Mouse (Mus musculus): Measurements from ENCODE around the gene Gfi1b. TPM values are rescaled to one million over a fixed set of nuclear protein-coding genes. Genes with fewer than 3 reads are reported as not detected.

Gene Gfi1b
- polyA plus RNA-seq, 1 experiment: 1.8 TPM

DNA sequence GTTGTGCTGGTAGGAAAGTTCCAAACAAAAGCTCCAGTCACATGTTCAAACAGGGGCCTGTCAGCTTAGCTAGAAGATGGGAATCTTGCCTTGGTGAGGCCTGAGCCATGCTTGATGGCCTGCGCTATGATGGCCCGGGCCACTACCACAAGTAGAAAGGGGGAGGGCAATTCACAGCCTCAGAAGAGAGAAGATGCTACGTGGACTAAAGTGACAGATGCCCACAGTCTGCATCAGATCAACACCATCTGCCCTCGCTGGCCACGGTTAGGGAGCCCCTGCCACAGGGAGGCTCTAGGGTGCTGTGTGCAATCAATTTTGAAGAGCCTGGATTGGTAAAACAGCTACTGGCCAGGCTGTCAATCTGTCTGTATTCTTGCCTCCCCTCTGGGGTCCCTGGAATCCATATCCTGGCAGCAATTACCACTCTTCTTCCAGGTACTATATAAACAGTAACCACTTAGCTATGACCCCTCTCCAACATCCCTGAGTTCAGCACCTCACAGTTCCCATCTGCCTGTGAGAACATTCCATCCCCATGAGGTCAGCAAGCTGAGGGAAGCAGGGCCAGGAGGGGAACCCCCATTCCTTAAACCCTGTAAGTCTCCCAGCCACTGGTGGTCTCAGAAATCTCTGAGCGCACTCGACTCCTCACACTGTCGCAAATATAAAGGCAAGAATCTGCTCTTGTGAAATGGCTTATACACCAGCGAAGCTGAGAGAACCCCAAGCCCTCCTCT lies 15.5 kb upstream of the Gfi1b start:
- Histone ChIP-seq H3K4me3 (ENCODE audit: low read depth, low read length) (no peak overlapping the region), H3K36me3 (ENCODE audit: control insufficient read depth, insufficient read depth, low read length) (no peaks in the 10 kb centered on the region), H3K4me1 (ENCODE audit: control insufficient read depth, insufficient read depth, insufficient read length, low read length) (peaks cover 7% of the 10 kb centered on the region; the same call in 1 of the 2 replicates), H3K27ac (ENCODE audit: insufficient read depth, low read depth, low read length) (no peak overlapping the region), H3K27me3 (ENCODE audit: control insufficient read depth, insufficient read depth, low read length) (no peaks in the 10 kb centered on the region)
- WGBS: 81% methylated on average over 9 of the region's 9 CpGs
- no peak for TF ChIP-seq POLR2A (IDR thresholded peaks at IDR 0.05; ENCODE audit: low read depth, low read length)
- no peak for TF ChIP-seq CTCF (IDR thresholded peaks at IDR 0.05; ENCODE audit: extremely low read depth, insufficient read length, insufficient replicate concordance, low read depth, low read length)

DNA sequence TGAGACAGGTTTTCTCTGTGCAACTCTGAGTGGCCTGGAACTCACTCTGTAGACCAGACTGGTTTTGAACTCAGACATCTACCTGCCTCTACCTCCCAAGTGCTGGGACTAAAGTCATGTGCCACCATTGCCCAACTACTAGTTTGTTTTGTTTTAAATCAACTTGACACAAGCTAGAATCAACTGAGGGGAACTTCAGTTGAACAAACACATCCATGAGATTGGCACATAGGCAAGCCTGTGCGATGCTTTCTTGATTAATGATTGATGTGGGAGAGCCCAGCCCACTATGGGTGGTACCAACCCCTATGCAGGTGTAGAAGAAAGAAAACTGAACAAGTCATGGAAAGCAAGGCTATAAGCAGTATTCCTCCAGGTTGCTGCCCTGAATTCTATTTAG lies 13.4 kb upstream of the Gfi1b start:
- H3K27ac ChIP-seq (ENCODE audit: insufficient read depth, low read depth, low read length): no peak overlapping the region
- TF ChIP-seq CTCF (IDR thresholded peaks at IDR 0.05; ENCODE audit: extremely low read depth, insufficient read length, insufficient replicate concordance, low read depth, low read length) (no peak), POLR2A (IDR thresholded peaks at IDR 0.05; ENCODE audit: low read depth, low read length) (no peak)
- peaks cover 15% of the 10 kb centered on the region; the same call in 1 of the 2 replicates for H3K4me1 ChIP-seq (ENCODE audit: control insufficient read depth, insufficient read depth, insufficient read length, low read length)
- no peaks in the 10 kb centered on the region for H3K36me3 ChIP-seq (ENCODE audit: control insufficient read depth, insufficient read depth, low read length)
- H3K4me3 ChIP-seq (ENCODE audit: low read depth, low read length): no peak overlapping the region
- H3K27me3 ChIP-seq (ENCODE audit: control insufficient read depth, insufficient read depth, low read length): no peaks in the 10 kb centered on the region
- 26% methylated on average over 1 of the region's 1 CpGs for WGBS

DNA sequence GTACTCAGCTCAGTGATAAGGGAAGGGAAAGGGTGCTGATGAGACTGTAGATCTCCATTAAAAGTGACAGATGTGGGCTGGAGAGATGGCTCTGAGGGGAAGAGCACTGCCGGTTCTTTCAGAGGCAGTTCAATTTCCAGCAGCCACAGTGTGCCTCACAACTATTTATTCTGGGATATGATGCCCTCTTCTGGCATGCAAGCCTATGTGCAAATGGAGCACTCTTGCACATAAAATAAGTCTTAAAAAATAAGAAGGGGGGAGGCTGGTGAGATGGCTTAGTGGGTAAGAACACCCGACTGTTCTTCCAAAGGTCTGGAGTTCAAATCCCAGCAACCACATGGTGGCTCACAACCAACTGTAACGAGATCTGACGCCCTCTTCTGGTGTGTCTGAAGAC lies 11.4 kb upstream of the Gfi1b start:
- peak overlapping the region; percentile 90 for H3K27ac ChIP-seq (ENCODE audit: insufficient read depth, low read depth, low read length)
- H3K27me3 ChIP-seq (ENCODE audit: control insufficient read depth, insufficient read depth, low read length): no peaks in the 10 kb centered on the region
- no peaks in the 10 kb centered on the region for H3K36me3 ChIP-seq (ENCODE audit: control insufficient read depth, insufficient read depth, low read length)
- peaks cover 27% of the 10 kb centered on the region; the same call in 1 of the 2 replicates for H3K4me1 ChIP-seq (ENCODE audit: control insufficient read depth, insufficient read depth, insufficient read length, low read length)
- no peak overlapping the region for H3K4me3 ChIP-seq (ENCODE audit: low read depth, low read length)
- TF ChIP-seq POLR2A (IDR thresholded peaks at IDR 0.05; ENCODE audit: low read depth, low read length) (no peak), CTCF (IDR thresholded peaks at IDR 0.05; ENCODE audit: extremely low read depth, insufficient read length, insufficient replicate concordance, low read depth, low read length) (no peak)
- 31% methylated on average over 4 of the region's 4 CpGs for WGBS

DNA sequence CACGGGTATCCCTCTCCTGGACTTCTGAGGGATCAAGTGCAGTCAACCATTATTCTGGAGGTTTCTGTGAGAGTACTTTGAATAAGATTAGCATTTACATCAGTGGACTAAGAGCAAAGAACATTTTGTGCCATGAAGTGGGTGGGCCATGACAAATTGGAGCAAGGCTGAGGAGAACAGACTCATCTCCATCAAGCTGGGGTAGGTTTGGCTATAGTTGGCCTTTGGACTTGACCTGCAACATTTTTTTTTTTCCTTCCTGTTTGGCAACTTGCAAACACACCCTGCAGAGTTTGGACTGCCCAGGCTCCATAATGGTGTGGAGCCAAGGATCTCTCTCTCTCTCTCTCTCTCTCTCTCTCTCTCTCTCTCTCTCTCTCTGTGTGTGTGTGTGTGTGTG lies 10.8 kb upstream of the Gfi1b start:
- 45% methylated on average over 1 of the region's 1 CpGs for WGBS

DNA sequence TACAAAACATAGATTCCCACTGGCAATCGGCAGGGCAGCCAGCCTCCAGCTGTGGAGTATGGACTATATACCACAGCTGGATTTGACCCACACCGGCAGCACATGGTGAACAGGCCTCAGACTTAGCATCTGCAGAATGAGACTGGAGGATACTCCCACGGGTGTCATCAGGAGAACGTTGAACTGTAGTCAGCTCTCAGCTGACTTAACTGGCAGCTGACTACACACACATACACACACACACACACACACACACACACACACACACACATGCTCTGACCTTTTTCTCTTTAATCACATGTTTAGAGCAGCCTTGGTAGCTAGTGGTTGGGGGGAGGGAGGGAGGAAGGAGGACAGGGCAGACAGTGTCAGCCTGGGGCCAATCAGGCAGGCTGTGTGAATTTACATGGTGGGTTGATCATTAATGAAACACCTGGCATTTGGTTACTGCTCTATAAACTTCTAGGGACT lies 8.2 kb upstream of the Gfi1b start:
- TF ChIP-seq POLR2A (IDR thresholded peaks at IDR 0.05; ENCODE audit: low read depth, low read length): no peak
- TF ChIP-seq CTCF (IDR thresholded peaks at IDR 0.05; ENCODE audit: extremely low read depth, insufficient read length, insufficient replicate concordance, low read depth, low read length): no peak
- Histone ChIP-seq H3K27me3 (ENCODE audit: control insufficient read depth, insufficient read depth, low read length) (no peaks in the 10 kb centered on the region), H3K4me1 (ENCODE audit: control insufficient read depth, insufficient read depth, insufficient read length, low read length) (peaks cover 27% of the 10 kb centered on the region; the same call in 1 of the 2 replicates), H3K27ac (ENCODE audit: insufficient read depth, low read depth, low read length) (peak overlapping the region; percentile 96), H3K4me3 (ENCODE audit: low read depth, low read length) (no peak overlapping the region), H3K36me3 (ENCODE audit: control insufficient read depth, insufficient read depth, low read length) (no peaks in the 10 kb centered on the region)
- 9% methylated on average over 4 of the region's 4 CpGs for WGBS

More for the DNA sequence above, 10.8 kb upstream of the Gfi1b start:
- Histone ChIP-seq H3K27me3 (ENCODE audit: control insufficient read depth, insufficient read depth, low read length) (no peaks in the 10 kb centered on the region), H3K36me3 (ENCODE audit: control insufficient read depth, insufficient read depth, low read length) (no peaks in the 10 kb centered on the region), H3K4me3 (ENCODE audit: low read depth, low read length) (no peak overlapping the region), H3K4me1 (ENCODE audit: control insufficient read depth, insufficient read depth, insufficient read length, low read length) (peaks cover 27% of the 10 kb centered on the region; the same call in 1 of the 2 replicates), H3K27ac (ENCODE audit: insufficient read depth, low read depth, low read length) (peak overlapping the region; percentile 90)
- TF ChIP-seq CTCF (IDR thresholded peaks at IDR 0.05; ENCODE audit: extremely low read depth, insufficient read length, insufficient replicate concordance, low read depth, low read length) (no peak), POLR2A (IDR thresholded peaks at IDR 0.05; ENCODE audit: low read depth, low read length) (no peak)

DNA sequence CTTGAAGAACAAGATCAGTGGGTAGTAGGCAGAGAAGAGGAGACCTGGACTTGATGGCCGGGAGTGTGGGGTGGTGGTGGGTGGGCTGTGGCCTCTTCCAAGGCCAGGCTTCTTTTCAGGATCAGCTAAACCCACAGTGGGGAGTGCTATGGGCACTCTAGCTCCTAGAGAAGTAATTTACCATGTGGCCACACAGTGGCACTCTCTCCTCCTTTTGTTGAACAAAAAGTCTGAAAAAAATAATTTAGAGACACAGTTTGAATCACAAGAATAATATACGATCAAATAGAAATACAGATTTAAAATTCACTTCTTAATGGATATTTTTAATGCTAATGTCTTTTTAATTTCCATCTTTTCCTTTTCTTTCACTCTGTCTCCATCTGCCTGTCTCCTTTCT lies 6.3 kb upstream of the Gfi1b start:
- Histone ChIP-seq H3K4me3 (ENCODE audit: low read depth, low read length) (no peak overlapping the region), H3K27ac (ENCODE audit: insufficient read depth, low read depth, low read length) (no peak overlapping the region), H3K36me3 (ENCODE audit: control insufficient read depth, insufficient read depth, low read length) (no peaks in the 10 kb centered on the region), H3K4me1 (ENCODE audit: control insufficient read depth, insufficient read depth, insufficient read length, low read length) (peaks cover 25% of the 10 kb centered on the region; the same call in 1 of the 2 replicates), H3K27me3 (ENCODE audit: control insufficient read depth, insufficient read depth, low read length) (no peaks in the 10 kb centered on the region)
- WGBS: 63% methylated on average over 2 of the region's 2 CpGs
- TF ChIP-seq POLR2A (IDR thresholded peaks at IDR 0.05; ENCODE audit: low read depth, low read length): no peak
- no peak for TF ChIP-seq CTCF (IDR thresholded peaks at IDR 0.05; ENCODE audit: extremely low read depth, insufficient read length, insufficient replicate concordance, low read depth, low read length)

DNA sequence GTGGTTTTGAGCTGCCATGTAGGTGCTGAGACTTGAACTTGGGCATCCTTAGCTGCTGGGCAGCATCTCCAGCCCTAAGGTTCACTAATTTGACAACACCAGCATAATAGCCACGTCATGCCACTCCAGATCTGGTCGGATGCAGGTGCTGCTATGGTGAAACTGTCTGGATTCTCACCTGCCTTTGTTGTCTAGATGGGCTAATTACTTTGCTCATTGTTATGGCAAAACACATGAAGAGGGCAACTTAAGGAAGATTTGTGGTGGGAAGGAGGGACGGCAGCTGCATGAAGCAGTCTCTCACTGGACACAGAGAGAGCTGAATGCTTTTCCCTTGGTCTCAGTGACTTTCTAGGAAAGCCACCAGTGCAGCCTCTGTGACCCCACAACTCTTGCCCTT lies 4.3 kb upstream of the Gfi1b start:
- Histone ChIP-seq H3K27ac (ENCODE audit: insufficient read depth, low read depth, low read length) (no peak overlapping the region), H3K27me3 (ENCODE audit: control insufficient read depth, insufficient read depth, low read length) (peaks cover 7% of the 10 kb centered on the region; the same call in 1 of the 2 replicates), H3K36me3 (ENCODE audit: control insufficient read depth, insufficient read depth, low read length) (no peaks in the 10 kb centered on the region), H3K4me3 (ENCODE audit: low read depth, low read length) (no peak overlapping the region), H3K4me1 (ENCODE audit: control insufficient read depth, insufficient read depth, insufficient read length, low read length) (peaks cover 21% of the 10 kb centered on the region)
- 71% methylated on average over 3 of the region's 3 CpGs for WGBS
- TF ChIP-seq CTCF (IDR thresholded peaks at IDR 0.05; ENCODE audit: extremely low read depth, insufficient read length, insufficient replicate concordance, low read depth, low read length): no peak
- TF ChIP-seq POLR2A (IDR thresholded peaks at IDR 0.05; ENCODE audit: low read depth, low read length): no peak
